Mouse (Mus musculus) retina, postnatal 1 day (tissue): ENCODE results near the gene Ranbp17.

ENCODE experiments used
- DNase-seq: peaks from one replicate; pipeline ENCODE4 v3.0.0-alpha.2; 2012

Ranbp17 gene

GRCm38 (mm10) chr11:33399346-33399745 is 114.2 kb downstream of the Ranbp17 start:
- no peak for DNase-seq

- no peak for DNase-seq
These were observed 114.8 kb downstream of the Ranbp17 start for GRCm38 (mm10) chr11:33398701-33399100.

- DNase-seq, result no peak
These were observed 117.3 kb downstream of the Ranbp17 start for GRCm38 (mm10) chr11:33396275-33396674.

GRCm38 (mm10) chr11:33394093-33394492 is 119.5 kb downstream of the Ranbp17 start:
- peak; percentile 28 for DNase-seq

- no peak for DNase-seq
These were observed 124.9 kb downstream of the Ranbp17 start for GRCm38 (mm10) chr11:33388685-33389084.

GRCm38 (mm10) chr11:33361867-33362266 is 151.7 kb downstream of the Ranbp17 start:
- DNase-seq, result peak; percentile 66

- no peak for DNase-seq
These were observed 164.3 kb downstream of the Ranbp17 start for GRCm38 (mm10) chr11:33349269-33349668.

GRCm38 (mm10) chr11:33342061-33342460 is 171.5 kb downstream of the Ranbp17 start:
- DNase-seq, result peak; percentile 20

GRCm38 (mm10) chr11:33336552-33337121 is 176.9 kb downstream of the Ranbp17 start:
- peak; percentile 67 for DNase-seq

GRCm38 (mm10) chr11:33335616-33336015 is 177.9 kb downstream of the Ranbp17 start:
- DNase-seq, result no peak

GRCm38 (mm10) chr11:33332137-33332536 is 181.4 kb downstream of the Ranbp17 start:
- DNase-seq, result peak; percentile 75

- no peak for DNase-seq
These were observed 194.4 kb downstream of the Ranbp17 start for GRCm38 (mm10) chr11:33319006-33319611.

- no peak for DNase-seq
These were observed 204.0 kb downstream of the Ranbp17 start for GRCm38 (mm10) chr11:33309566-33309965.

- DNase-seq, result peak; percentile 32
These were observed 212.7 kb downstream of the Ranbp17 start for GRCm38 (mm10) chr11:33300859-33301258.

- no peak for DNase-seq
These were observed 214.2 kb downstream of the Ranbp17 start for GRCm38 (mm10) chr11:33299371-33299770.

GRCm38 (mm10) chr11:33297121-33297520 is 216.4 kb downstream of the Ranbp17 start:
- DNase-seq, result peak; percentile 36

GRCm38 (mm10) chr11:33295422-33295821 is 218.1 kb downstream of the Ranbp17 start:
- peak; percentile 38 for DNase-seq

GRCm38 (mm10) chr11:33294063-33294462 is 219.5 kb downstream of the Ranbp17 start:
- no peak for DNase-seq

- no peak for DNase-seq
These were observed 235.0 kb downstream of the Ranbp17 start for GRCm38 (mm10) chr11:33278571-33278970.

GRCm38 (mm10) chr11:33276637-33277036 is 236.9 kb downstream of the Ranbp17 start, which contains the start of gene Gm12117:
Gm12117 (minus strand) TSS chr11:33276737.
- DNase-seq, result no peak

- no peak for DNase-seq
These were observed 238.7 kb downstream of the Ranbp17 start for GRCm38 (mm10) chr11:33274816-33275215.

- DNase-seq, result no peak
These were observed 239.3 kb downstream of the Ranbp17 start for GRCm38 (mm10) chr11:33274294-33274693.

- no peak for DNase-seq
These were observed 273.3 kb downstream of the Ranbp17 start for GRCm38 (mm10) chr11:33240295-33240694.

- DNase-seq, result no peak
These were observed 279.4 kb downstream of the Ranbp17 start for GRCm38 (mm10) chr11:33234134-33234533.

GRCm38 (mm10) chr11:33232056-33232455 is 281.5 kb downstream of the Ranbp17 start:
- no peak for DNase-seq
